ENCODE assay signal across 20 mouse cellular contexts in genomic region chr14:28434996-28435395, GRCm38 (mm10).
DNase-seq lines count a peak whose midpoint lies in the region; ATAC-seq and TF ChIP-seq lines count a peak whose summit lies in the region.
"Had no signal": no experiment of that assay in that cellular context is flagged by ENCODE, and none has a peak within 500 bp of the region (broad histone marks: within the 10 kb centered on the region; RNA-seq: fewer than 3 reads in every experiment).

No protein-coding gene starts in this region.

- H3K4me3 ChIP-seq in lung, embryonic 14.5 days (ENCODE audit: low read depth, low read length): no peak overlapping the region
- no peak overlapping the region for H3K4me3 ChIP-seq in embryonic facial prominence, embryonic 12.5 days
- no peak overlapping the region for H3K4me3 ChIP-seq in embryonic facial prominence, embryonic 15.5 days (replicated peaks)
- H3K4me3 ChIP-seq in limb, embryonic 13.5 days: no peak overlapping the region
- H3K4me3 ChIP-seq: erythroblast, embryonic 14.5 days; forebrain, embryonic 10.5 days; gastrocnemius, adult 2 months; heart, embryonic 13.5 days; hindbrain, embryonic 15.5 days had no signal

- no peak overlapping the region for H3K9ac ChIP-seq in lung, embryonic 14.5 days
- H3K9ac ChIP-seq in embryonic facial prominence, embryonic 12.5 days: no peak overlapping the region
- no peak overlapping the region for H3K9ac ChIP-seq in embryonic facial prominence, embryonic 15.5 days
- H3K9ac ChIP-seq in limb, embryonic 13.5 days: 0 out of 2 replicates have a peak overlapping the region, but pooled peaks have one; percentile 25
- H3K9ac ChIP-seq: hindbrain, embryonic 15.5 days had no signal

- no peak overlapping the region for H3K4me2 ChIP-seq in lung, embryonic 14.5 days
- no peak overlapping the region for H3K4me2 ChIP-seq in embryonic facial prominence, embryonic 12.5 days (replicated peaks)
- H3K4me2 ChIP-seq in embryonic facial prominence, embryonic 15.5 days (replicated peaks): no peak overlapping the region
- 0 out of 2 replicates have a peak overlapping the region, but pooled peaks have one; percentile 11 for H3K4me2 ChIP-seq in limb, embryonic 13.5 days (replicated peaks)
- H3K4me2 ChIP-seq: heart, embryonic 13.5 days; hindbrain, embryonic 15.5 days had no signal

- no peak for TF ChIP-seq CTCF in lung, embryonic 14.5 days (IDR thresholded peaks at IDR 0.05; ENCODE audit: low read depth)

- WGBS in lung, embryonic 14.5 days: 56% methylated on average over 7 of the region's 7 CpGs
- WGBS in embryonic facial prominence, embryonic 12.5 days: 33% methylated on average over 7 of the region's 7 CpGs
- WGBS in embryonic facial prominence, embryonic 15.5 days: 32% methylated on average over 7 of the region's 7 CpGs
- WGBS in limb, embryonic 13.5 days: 20% methylated on average over 7 of the region's 7 CpGs

- H3K27ac ChIP-seq in lung, embryonic 14.5 days (ENCODE audit: low read depth): no peak overlapping the region
- peak overlapping the region; percentile 60 for H3K27ac ChIP-seq in embryonic facial prominence, embryonic 12.5 days
- H3K27ac ChIP-seq in embryonic facial prominence, embryonic 15.5 days (replicated peaks): peak overlapping the region; percentile 51; the same call in 1 of the 2 replicates
- H3K27ac ChIP-seq in limb, embryonic 13.5 days: peak overlapping the region; percentile 63; the same call in 1 of the 2 replicates
- H3K27ac ChIP-seq: forebrain, embryonic 10.5 days; gastrocnemius, adult 2 months; heart, embryonic 13.5 days; hindbrain, embryonic 15.5 days had no signal

- no peaks in the 10 kb centered on the region for H3K9me3 ChIP-seq in lung, embryonic 14.5 days (ENCODE audit: low read depth, low read length)
- no peaks in the 10 kb centered on the region for H3K9me3 ChIP-seq in embryonic facial prominence, embryonic 12.5 days
- H3K9me3 ChIP-seq in embryonic facial prominence, embryonic 15.5 days (replicated peaks): no peaks in the 10 kb centered on the region
- no peaks in the 10 kb centered on the region for H3K9me3 ChIP-seq in limb, embryonic 13.5 days
- H3K9me3 ChIP-seq: forebrain, embryonic 10.5 days; heart, embryonic 13.5 days; hindbrain, embryonic 15.5 days had no signal

- ATAC-seq in lung, embryonic 14.5 days (ENCODE audit: insufficient read depth): no peak
- ATAC-seq in embryonic facial prominence, embryonic 12.5 days (ENCODE audit: insufficient number of reproducible peaks, insufficient read depth, low FRiP score, low TSS enrichment): no peak
- ATAC-seq in embryonic facial prominence, embryonic 15.5 days (ENCODE audit: insufficient number of reproducible peaks, low FRiP score, low TSS enrichment, low read depth): peak; percentile 39; the same call in 1 of the 2 replicates
- no peak; the same call in 1 of the 2 replicates for ATAC-seq in limb, embryonic 13.5 days (ENCODE audit: low FRiP score, low read depth)
- ATAC-seq: forebrain, embryonic 14.5 days had no signal

- no peaks in the 10 kb centered on the region for H3K27me3 ChIP-seq in lung, embryonic 14.5 days (ENCODE audit: insufficient read depth, low read length)
- no peaks in the 10 kb centered on the region for H3K27me3 ChIP-seq in embryonic facial prominence, embryonic 12.5 days
- no peaks in the 10 kb centered on the region for H3K27me3 ChIP-seq in embryonic facial prominence, embryonic 15.5 days
- H3K27me3 ChIP-seq in limb, embryonic 13.5 days: no peaks in the 10 kb centered on the region
- H3K27me3 ChIP-seq: heart, embryonic 13.5 days; hindbrain, embryonic 15.5 days had no signal

- no peaks in the 10 kb centered on the region for H3K4me1 ChIP-seq in lung, embryonic 14.5 days (ENCODE audit: insufficient read depth)
- H3K4me1 ChIP-seq in embryonic facial prominence, embryonic 12.5 days: peaks cover 23% of the 10 kb centered on the region
- peaks cover 18% of the 10 kb centered on the region for H3K4me1 ChIP-seq in embryonic facial prominence, embryonic 15.5 days
- peaks cover 59% of the 10 kb centered on the region for H3K4me1 ChIP-seq in limb, embryonic 13.5 days
- H3K4me1 ChIP-seq: heart, embryonic 13.5 days; hindbrain, embryonic 15.5 days had no signal

- no peaks in the 10 kb centered on the region for H3K36me3 ChIP-seq in lung, embryonic 14.5 days (ENCODE audit: insufficient read depth)
- H3K36me3 ChIP-seq in embryonic facial prominence, embryonic 12.5 days: no peaks in the 10 kb centered on the region
- H3K36me3 ChIP-seq in embryonic facial prominence, embryonic 15.5 days: no peaks in the 10 kb centered on the region
- no peaks in the 10 kb centered on the region for H3K36me3 ChIP-seq in limb, embryonic 13.5 days
- H3K36me3 ChIP-seq: forebrain, embryonic 10.5 days; heart, embryonic 13.5 days; hindbrain, embryonic 15.5 days had no signal

- DNase-seq in lung, embryonic 14.5 days: peak; percentile 15
- DNase-seq in lung, adult 18-20 months: no peak
- DNase-seq in kidney, adult 11 months: no peak
- DNase-seq in cerebellum, postnatal 4 days (ENCODE audit: low spot score in 2 of 2): no peak
- no peak for DNase-seq in retina, embryonic 14.5 days (ENCODE audit: low spot score)
- DNase-seq: adrenal gland, postnatal 14 days; cerebellum, adult 11-12 months; cerebellum, adult 9-10 months; cerebellum, postnatal 25 days; gastrocnemius, adult 2 months; gastrocnemius, postnatal 25 days; heart, postnatal 36 days had no signal
